Mouse (Mus musculus) lung, postnatal 36 days (tissue): ENCODE data around the gene Zeb2.

ENCODE experiments used
- DNase-seq: peaks from one replicate; pipeline ENCODE4 v3.0.0; 2022; ENCODE audit warnings: mixed read lengths

Gene Zeb2

DNA sequence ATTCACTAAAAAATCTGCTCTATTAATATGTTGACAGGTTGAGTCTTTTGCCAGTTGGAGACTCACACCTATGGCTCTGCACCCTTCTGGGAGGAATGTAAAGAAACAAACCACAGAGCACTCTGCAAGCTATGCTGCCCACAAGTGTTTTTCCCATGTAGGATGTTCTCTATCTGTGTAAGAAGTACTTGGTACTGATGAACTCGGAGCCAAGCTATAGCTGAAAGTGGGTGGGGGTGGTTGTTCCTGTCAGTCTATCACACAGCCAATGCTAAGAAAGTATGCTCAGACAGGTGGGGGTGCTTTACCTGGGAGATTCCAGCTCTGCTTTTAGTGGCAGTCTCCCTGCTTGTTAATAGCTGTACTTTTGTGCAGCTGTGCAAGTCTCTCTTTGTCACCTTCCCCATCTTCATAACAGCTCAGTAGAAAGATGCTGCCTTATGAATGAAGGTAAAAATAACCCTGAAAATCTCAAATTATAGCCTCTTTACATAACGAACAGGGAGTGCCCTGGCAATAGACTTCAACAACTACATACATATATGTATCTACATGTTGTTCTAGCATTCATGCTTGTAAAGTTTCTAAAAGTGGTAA, 22.7 kb downstream of the Zeb2 start:
- DNase-seq: no peak

DNA sequence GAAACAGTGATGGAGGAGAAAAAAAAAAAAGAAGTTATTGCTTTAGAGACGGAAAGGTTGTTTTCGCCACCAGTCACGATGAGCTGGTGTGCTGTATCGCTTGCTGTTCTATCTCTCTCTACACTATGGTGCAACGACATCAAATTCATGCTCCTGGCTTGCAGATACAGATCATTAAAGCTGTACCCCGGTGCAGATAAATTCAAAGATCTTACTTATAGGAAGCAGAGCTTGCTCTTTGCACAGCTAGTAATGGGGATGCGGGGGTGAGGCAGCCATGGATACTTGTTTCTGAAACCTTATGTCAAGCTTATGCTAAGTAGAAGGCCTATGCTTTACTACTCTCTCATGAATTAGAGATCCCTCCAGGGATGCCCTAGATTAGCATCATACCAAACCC, 23.7 kb downstream of the Zeb2 start:
- no peak for DNase-seq

DNA sequence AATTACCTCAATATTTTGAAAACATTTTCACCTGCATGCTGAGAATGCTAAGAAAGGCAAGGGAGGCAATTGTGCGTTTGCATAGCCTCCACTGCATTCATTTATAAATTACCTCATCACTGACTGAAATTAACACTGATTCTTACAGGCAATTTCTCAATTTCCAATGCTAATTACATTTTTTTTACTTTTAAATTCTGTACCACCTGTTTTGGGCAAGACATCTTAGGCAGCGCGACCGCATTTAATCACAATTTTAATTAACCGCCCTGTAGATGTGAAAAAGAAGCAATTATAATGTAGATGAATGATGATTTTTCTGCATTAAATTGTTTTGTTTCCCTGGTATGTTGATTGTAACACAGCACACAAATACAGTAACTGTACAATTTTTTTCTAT, 24.5 kb downstream of the Zeb2 start:
- no peak for DNase-seq

- no peak for DNase-seq
Measured at GRCm38 (mm10) chr2:45090529-45091297, 26.5 kb downstream of the Zeb2 start.

DNA sequence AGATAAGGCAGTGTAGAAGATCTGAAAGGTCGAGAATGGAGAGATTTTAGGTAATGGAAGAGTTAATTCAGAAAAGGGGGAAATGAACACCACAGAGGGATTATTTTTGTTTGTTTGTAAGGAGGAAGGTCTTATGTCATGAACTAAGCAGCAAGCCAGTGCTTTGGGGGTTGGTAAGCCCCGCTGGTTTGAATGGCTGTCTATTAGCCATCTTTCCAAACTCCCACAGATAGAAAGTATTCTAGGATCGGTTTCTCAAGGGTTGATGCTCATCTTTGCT, 28.0 kb downstream of the Zeb2 start:
- DNase-seq: no peak

DNA sequence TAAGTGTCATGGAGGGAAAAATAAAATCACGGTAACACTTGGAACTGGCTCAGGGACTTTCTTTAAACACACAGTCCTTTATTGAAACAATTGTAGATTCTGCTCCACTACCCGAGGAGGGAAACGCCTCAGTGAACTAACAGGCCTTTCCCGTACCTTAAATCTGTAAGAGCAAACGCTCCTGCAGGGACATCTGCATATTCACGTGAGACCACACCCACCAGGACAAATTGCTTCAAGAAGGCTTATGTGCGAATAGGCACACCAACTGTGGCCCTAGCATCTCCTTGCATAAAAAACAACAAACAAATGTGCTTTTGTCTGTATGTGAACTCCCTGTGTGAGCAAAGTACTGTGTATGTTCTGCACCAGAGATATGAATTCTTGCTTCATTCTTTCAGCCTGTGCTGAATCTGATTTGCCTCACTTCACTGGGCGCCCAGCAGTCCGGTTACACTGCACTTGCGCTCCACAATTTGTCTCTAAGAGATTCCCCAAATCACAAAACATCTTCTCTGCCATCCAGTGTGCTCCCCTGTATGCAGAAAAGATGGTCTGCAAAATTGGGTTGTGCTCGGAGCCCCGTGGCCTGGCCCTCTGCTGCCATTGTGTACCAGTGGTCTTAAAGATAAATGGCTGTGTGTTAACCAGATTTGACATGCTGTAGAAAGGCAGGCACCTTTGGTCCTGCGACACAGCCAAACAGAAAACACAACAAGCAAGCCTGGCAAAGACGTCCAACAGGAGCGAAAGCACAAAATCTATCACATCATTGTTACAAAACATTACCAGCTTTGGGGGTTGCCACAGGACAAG, 28.6 kb downstream of the Zeb2 start:
- DNase-seq: no peak

DNA sequence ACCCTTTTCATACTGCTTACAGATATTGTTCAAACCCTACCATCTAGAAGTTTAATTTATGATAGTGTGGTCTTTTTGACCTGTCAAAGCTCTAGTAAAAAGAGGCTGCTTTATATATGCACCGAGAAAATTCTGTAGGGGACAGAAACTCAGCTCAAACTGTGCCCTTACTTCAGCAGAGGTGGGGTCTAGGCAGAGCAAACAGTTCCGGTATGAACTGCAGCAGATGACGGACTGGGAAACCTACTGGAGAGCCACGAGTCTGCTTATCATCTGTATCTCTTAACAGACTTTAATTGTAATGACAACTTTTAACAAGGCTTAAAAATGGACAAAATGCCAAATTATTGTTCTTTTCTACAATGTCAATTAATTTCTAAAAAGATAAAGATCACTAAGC, 30.0 kb downstream of the Zeb2 start:
- DNase-seq: no peak

DNA sequence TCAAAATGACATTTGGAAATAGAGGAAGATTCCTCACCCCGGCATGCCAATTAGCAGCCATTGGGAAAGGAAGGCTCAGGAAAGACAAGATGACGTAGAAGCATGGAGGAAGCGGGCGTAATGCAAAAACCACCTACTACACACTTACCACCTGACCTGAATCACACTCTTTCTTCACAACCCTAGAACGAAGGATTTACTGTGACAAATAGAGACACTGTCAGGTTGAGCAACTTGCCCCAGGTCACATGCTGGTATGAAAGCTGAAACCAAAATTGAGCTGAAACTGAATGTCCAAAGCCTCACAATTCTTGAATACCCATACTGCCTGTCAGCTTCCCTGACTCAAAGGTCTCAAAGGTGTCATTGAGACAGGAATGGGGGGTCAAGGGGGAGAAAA, 31.5 kb downstream of the Zeb2 start:
- DNase-seq: peak; percentile 58

DNA sequence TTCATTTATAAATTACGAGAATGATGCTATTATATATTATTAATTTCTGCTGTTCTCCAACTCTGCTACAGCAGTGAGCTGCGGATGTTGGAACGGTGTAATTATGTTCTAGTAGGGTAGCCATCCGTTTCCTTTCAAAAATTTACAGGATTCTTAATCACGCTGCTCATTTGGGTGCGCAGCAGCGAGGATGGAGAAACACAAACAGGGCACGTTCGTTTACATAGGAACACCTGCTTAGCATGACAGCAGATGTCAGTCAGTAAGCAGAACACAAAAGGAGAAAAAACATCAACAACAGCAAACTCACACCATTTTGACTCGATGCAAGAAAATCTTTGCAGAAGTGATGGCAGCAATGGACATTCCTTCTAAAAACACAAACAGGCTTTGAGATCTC, 34.2 kb downstream of the Zeb2 start:
- no peak for DNase-seq

- no peak for DNase-seq
Measured at GRCm38 (mm10) chr2:45081559-45081958, 35.6 kb downstream of the Zeb2 start.

DNA sequence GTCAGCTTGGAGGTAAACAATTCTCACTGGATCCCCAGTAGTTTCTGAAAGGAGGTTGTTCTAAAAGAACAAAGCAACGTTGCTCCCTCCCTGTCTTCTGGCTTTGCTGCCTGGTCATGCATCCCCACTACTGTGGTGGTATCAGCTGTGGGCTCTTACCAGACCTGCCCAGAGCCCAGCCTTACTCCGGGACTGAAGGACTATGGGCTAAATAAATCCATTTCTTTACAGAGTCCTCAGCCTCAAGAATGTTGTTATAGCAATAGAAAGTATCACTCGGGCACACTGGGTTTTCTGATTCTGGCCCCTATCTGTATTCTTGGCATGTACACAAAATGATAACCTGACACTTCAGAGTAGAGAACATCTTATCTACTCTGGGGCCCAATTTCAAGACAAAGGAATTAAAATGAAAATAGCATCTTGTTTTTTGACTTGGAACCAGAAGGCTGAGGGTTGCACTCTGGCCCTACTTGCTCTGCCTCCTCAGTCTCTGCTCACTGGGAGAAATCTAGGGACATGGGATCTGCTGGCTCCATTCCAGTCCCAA, 39.2 kb downstream of the Zeb2 start:
- no peak for DNase-seq

GRCm38 (mm10) chr2:45077383-45077782, 39.8 kb downstream of the Zeb2 start:
- no peak for DNase-seq

GRCm38 (mm10) chr2:45073025-45073424, 44.2 kb downstream of the Zeb2 start:
- no peak for DNase-seq

- DNase-seq: no peak
Measured at GRCm38 (mm10) chr2:45071296-45071695, 45.9 kb downstream of the Zeb2 start.

- no peak for DNase-seq
Measured at GRCm38 (mm10) chr2:45070612-45071276, 46.5 kb downstream of the Zeb2 start.

- no peak for DNase-seq
Measured at GRCm38 (mm10) chr2:45068792-45069550, 48.2 kb downstream of the Zeb2 start.

DNA sequence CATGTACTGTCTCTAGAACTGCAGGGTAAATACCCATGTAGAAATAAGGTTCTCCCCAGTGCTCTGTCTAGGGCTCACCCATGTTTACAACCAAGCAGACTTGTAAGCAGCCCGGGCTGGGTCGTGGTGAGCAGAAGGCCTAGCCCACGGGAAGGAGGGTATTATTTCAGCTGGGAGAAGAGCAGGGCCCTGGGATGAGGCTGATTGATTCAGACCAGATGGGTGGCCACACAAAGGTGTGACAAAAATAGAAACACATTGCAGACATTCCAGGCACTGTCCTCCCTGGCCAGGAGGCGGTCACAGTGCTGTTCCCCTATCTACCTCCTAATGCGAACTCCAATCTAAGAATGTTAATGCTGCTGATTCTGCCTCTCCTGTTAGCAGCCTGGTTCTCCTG, 50.1 kb downstream of the Zeb2 start:
- no peak for DNase-seq

- no peak for DNase-seq
Measured at GRCm38 (mm10) chr2:45063300-45063890, 53.8 kb downstream of the Zeb2 start.

- DNase-seq: no peak
Measured at GRCm38 (mm10) chr2:45062136-45062535, 55.1 kb downstream of the Zeb2 start.

GRCm38 (mm10) chr2:45060768-45061167, 56.4 kb downstream of the Zeb2 start:
- DNase-seq: no peak

DNA sequence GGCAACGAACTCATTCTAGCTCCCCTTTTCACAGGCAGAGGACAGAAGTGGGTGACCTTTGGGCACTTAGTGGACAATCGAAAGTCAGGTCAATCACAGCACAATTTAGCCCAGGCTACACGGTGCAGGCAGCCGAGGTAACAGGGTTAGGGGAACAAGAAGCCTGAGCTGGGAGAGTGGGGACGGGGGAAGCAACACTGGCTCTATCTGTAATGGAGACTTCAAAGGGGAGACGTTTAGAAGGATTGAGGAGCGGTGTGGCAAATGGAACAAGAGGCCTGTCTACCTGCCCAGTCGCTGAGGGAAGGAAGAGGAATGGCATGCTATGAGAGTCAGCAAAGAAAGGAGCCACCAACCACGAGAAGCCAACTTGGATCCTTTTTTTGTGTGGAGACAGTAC, 57.0 kb downstream of the Zeb2 start:
- no peak for DNase-seq

DNA sequence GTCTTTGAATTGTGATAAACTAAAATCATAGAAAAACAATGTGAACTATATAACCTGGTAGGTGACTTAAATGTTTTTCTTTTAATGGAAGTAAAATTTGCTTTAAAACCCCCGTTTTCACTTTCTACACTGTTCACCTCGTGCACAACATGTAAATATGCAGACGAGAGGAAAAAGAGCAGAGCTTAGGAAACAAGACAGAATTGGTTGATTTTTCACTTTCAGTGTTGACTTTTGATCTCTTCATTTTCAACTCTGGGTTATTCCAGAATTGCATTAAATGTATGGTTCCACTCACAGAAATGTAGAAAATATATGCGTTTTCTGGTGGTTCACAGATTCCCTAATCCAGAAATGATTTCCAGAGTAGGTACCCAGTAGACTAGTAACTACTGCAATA, 57.6 kb downstream of the Zeb2 start:
- DNase-seq: no peak
